Mouse (Mus musculus) liver, embryonic 14.5 days (tissue): ENCODE results near the gene Procr. TPM values are rescaled to one million over a fixed set of nuclear protein-coding genes. Genes with fewer than 3 reads are reported as not detected.
"Not testable (repeated sequence)": the region's sequence is repeated elsewhere in the genome, so short reads cannot be mapped to it uniquely, and the experiment has no call there.

Experiments used
- ATAC-seq: fragments of 200-750 bp; cut with Nextera tagmentation; 2 replicates; pipeline ENCODE4 v1.8.0; 2017; ENCODE audit warnings: moderate number of reproducible peaks, mild to moderate bottlenecking, moderate library complexity; ENCODE audit not compliant: insufficient read depth
- DNase-seq, 3 experiments: peaks; one replicate each; pipeline ENCODE4 v3.0.0-alpha.2; 2012 to 2013; ENCODE audit warnings: low read depth in 3 of 3, low spot score in 3 of 3
- H3K27ac ChIP-seq: fragments of 300-500 bp; sonication (generic); 2 replicates; pipeline ENCODE4 v1.5.1; 2014; ENCODE audit warnings: moderate library complexity, mild to moderate bottlenecking, control low read depth, inconsistent platforms
- H3K27me3 ChIP-seq: fragments of 300-500 bp; sonication (generic); 2 replicates; pipeline ENCODE4 v1.6.1; 2014; ENCODE audit warnings: mild to moderate bottlenecking, low read length, moderate library complexity; ENCODE audit not compliant: control insufficient read depth, insufficient read depth
- H3K36me3 ChIP-seq: fragments of 300-500 bp; sonication (generic); replicated peaks from 2 replicates; pipeline ENCODE4 v1.6.1; 2014; ENCODE audit warnings: low read depth; ENCODE audit not compliant: control insufficient read depth, insufficient read depth
- H3K4me1 ChIP-seq, 2 experiments: fragments of 200-500 bp in 1 of 2; fragments of 300-500 bp in 1 of 2; sonication (generic) in 1 of 2; replicated peaks; 2 replicates each; pipeline ENCODE4 v1.6.1; 2012 to 2014; ENCODE audit warnings: antibody characterized with exemption in 1 of 2, inconsistent platforms in 1 of 2, low read length in 1 of 2; ENCODE audit not compliant: control insufficient read depth in 2 of 2, insufficient read depth in 2 of 2
- H3K4me2 ChIP-seq: fragments of 300-500 bp; sonication (generic); 2 replicates; pipeline ENCODE4 v1.6.1; 2014; ENCODE audit warnings: low read depth, mild to moderate bottlenecking, control low read depth, moderate library complexity
- H3K4me3 ChIP-seq, 2 experiments: fragments of 200-500 bp in 1 of 2; fragments of 300-500 bp in 1 of 2; sonication (generic) in 1 of 2; 2 replicates each; pipeline ENCODE4 v1.5.1; 2012 to 2014; ENCODE audit warnings: low read depth in 2 of 2, low read length in 2 of 2, mild to moderate bottlenecking in 2 of 2, control low read depth in 1 of 2, inconsistent platforms in 1 of 2, moderate library complexity in 1 of 2; ENCODE audit not compliant: insufficient read depth in 1 of 2
- H3K9ac ChIP-seq: fragments of 300-500 bp; sonication (generic); replicated peaks from 2 replicates; pipeline ENCODE4 v1.6.1; 2014; ENCODE audit warnings: mild to moderate bottlenecking, control low read depth, moderate library complexity
- H3K9me3 ChIP-seq: fragments of 300-500 bp; sonication (generic); 2 replicates; pipeline ENCODE4 v1.6.1; 2016; ENCODE audit warnings: low read length, mixed read lengths; ENCODE audit not compliant: control insufficient read depth
- CTCF ChIP-seq: IDR thresholded peaks from 2 replicates; pipeline ENCODE4 v1.5.1; 2016; ENCODE audit warnings: antibody characterized with exemption, low read depth, control low read depth
- EP300 ChIP-seq: IDR thresholded peaks from 2 replicates; pipeline ENCODE4 v1.6.1; 2016; ENCODE audit warnings: antibody characterized with exemption, low read depth
- WGBS: fragments of 180-500 bp; shearing (Covaris S2); extraction: QIAGEN DNeasy Blood & Tissue Kit; methylation state at CpG from one replicate; pipeline ENCODE4 v1.1.7; 2014; ENCODE audit not compliant: insufficient replicate concordance; 5-methylcytosine and 5-hydroxymethylcytosine counted together
- polyA plus RNA-seq, 2 experiments: library from polyadenylated mRNA; depleted of rRNA in 1 of 2; stranded (reverse) in 1 of 2; unstranded in 1 of 2; fragments of >200 nt; fragmentation: Nextera tagmentation in 1 of 2; extraction: Ambion mirVana in 1 of 2; gene quantifications; 2 replicates each; pipeline versions ENCODE4 v1.2.1 to v1.2.3; 2012 to 2014

The Procr gene
- polyA plus RNA-seq, 2 experiments, result 0.74 to 0.93 TPM

DNA sequence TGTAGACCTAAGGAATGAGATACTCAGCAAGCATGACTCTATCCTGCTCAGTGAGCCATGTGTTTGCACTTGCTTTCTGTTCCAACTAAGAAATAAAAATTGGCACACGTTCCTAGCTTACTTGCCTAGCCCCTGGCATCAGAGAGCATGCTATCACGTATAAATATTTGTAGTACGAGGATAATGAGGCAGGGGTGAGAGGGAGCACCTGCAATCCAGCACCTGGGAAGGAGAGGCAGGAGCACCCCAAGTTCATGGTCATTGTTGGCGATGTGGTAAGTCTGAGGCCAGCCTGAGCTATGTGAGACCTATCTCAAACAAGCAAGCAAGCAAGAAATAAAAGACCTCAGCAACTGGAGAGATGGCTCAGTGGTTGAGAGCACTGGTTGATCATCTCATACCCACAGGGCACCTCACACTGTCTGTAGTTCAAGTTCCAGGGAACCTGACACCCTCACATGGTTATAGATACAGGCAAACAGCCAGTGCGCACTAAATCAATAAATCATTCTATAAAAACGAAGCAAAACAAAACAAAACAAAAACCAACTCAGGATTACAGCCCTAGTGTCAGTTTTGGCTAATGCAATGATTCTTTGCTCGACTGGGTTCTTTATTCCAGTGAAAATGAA, 23.0 kb upstream of the Procr start:
- Histone ChIP-seq H3K4me2 (peak overlapping the region; percentile 87), H3K9me3 (no peaks in the 10 kb centered on the region), H3K36me3 (no peaks in the 10 kb centered on the region), H3K9ac (no peak overlapping the region), H3K4me1 (peaks cover 4 to 5% of the 10 kb centered on the region in 2 experiments; a peak in 1 of 4 replicates), H3K27me3 (no peaks in the 10 kb centered on the region), H3K4me3 (no peak overlapping the region; a peak in 1 of 4 replicates), H3K27ac (no peak overlapping the region)
- DNase-seq (no peak), ATAC-seq (no peak)
- TF ChIP-seq CTCF (no peak), EP300 (no peak)
- 70% methylated on average over 7 of the region's 7 CpGs for WGBS

DNA sequence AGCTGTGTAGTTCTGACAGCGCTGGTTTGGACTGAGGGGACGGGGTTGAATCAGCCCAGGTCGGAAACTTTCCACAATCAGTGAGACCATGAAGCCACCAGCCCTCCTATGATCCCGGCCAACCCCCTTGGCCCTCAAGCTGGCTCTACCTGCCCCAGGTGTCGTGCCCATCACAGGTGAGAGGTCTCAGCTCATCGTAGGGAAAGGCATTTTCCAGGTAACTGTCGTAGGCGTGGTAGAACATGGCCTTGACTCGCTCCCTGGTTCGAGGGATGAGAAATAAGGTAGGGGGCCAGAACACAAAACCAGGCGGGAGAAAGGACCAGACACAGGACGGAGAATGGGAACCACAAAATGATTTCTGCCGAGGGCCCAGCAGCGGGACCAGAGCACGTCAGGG, 22.2 kb upstream of the Procr start:
- Histone ChIP-seq H3K4me1 (peaks cover 4 to 5% of the 10 kb centered on the region in 2 experiments; a peak in 1 of 4 replicates), H3K4me2 (peak overlapping the region; percentile 87), H3K9ac (peak overlapping the region; percentile 79), H3K27ac (no peak overlapping the region), H3K36me3 (no peaks in the 10 kb centered on the region), H3K27me3 (no peaks in the 10 kb centered on the region), H3K4me3 (peak overlapping the region; percentile 67 to 93), H3K9me3 (no peaks in the 10 kb centered on the region)
- ATAC-seq (0 out of 2 replicates have a peak, but pooled peaks have one; percentile 14), DNase-seq (no peak)
- TF ChIP-seq EP300 (no peak), CTCF (no peak)
- WGBS, result 6% methylated on average over 15 of the region's 15 CpGs

DNA sequence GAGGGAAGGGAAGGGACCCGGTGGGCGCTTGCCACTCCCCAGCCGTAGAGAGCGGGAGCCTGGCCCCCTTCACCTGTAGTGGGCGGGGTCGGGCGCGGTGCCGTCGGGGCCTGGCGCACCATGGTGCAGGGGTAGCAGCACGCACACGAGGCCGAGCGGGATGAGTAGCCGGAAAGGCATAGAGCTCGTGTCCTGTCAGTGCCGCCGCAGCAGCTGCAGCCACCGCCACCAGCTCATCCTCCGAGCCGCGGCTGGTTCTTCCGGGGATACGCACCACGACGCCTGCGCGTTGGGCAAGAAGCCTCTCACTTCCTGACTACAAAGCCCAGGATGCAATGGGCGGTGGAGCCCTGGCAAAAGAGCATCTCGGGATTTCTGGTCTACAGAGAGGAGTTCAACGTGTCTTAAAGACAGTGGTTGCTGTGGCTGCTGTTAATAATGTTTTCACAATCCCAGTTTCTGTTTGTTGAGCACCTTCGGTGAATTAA, 21.7 kb upstream of the Procr start, which contains the start of gene Edem2:
Gene Edem2 (minus strand): TSS at position 318 of the 488 bp plus-strand sequence.
- no peaks in the 10 kb centered on the region for H3K36me3 ChIP-seq
- no peaks in the 10 kb centered on the region for H3K27me3 ChIP-seq
- peak within 1 kb of the TSS; percentile 67 to 93 for H3K4me3 ChIP-seq
- H3K9ac ChIP-seq, result peak within 1 kb of the TSS; percentile 79
- no peak within 1 kb of the TSS for H3K27ac ChIP-seq
- peak; percentile 89 for ATAC-seq
- under 1% methylated on average over 33 of the region's 33 CpGs for WGBS
- TF ChIP-seq EP300 (no peak), CTCF (0 out of 2 replicates have a peak, but pooled peaks have one; percentile 19)
- peak within 1 kb of the TSS; percentile 87 for H3K4me2 ChIP-seq
- H3K9me3 ChIP-seq, result no peaks in the 10 kb centered on the region
- peak; percentile 80 to 85 (median 82) for DNase-seq
- peaks cover 4 to 5% of the 10 kb centered on the region in 2 experiments; a peak in 1 of 4 replicates for H3K4me1 ChIP-seq

DNA sequence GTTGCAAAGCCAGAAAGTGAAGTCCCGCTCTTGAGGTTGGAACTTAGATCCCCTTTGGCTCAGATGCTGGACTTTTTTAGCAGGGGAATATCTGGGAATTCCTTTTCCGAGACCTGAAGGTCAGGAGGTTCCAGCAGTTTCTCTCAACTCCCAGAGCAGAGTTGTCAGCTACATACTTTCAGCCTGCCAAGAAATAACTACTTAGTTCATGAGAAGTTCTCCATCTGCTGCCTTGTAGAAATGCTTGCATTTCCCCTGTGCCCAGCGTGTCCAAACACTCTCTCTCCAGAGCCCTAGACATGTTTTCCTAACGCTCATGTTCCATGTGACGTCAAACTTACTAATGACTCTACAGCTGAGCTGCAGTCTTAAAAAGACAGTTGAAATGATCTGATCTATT, 15.8 kb upstream of the Procr start:
- Histone ChIP-seq H3K36me3 (no peaks in the 10 kb centered on the region), H3K9me3 (no peaks in the 10 kb centered on the region), H3K4me3 (no peak overlapping the region), H3K27ac (no peak overlapping the region), H3K27me3 (no peaks in the 10 kb centered on the region), H3K4me2 (no peak overlapping the region), H3K4me1 (no peaks in the 10 kb centered on the region), H3K9ac (no peak overlapping the region)
- DNase-seq (no peak), ATAC-seq (no peak)
- 64% methylated on average over 5 of the region's 5 CpGs for WGBS
- TF ChIP-seq CTCF (no peak), EP300 (no peak)

DNA sequence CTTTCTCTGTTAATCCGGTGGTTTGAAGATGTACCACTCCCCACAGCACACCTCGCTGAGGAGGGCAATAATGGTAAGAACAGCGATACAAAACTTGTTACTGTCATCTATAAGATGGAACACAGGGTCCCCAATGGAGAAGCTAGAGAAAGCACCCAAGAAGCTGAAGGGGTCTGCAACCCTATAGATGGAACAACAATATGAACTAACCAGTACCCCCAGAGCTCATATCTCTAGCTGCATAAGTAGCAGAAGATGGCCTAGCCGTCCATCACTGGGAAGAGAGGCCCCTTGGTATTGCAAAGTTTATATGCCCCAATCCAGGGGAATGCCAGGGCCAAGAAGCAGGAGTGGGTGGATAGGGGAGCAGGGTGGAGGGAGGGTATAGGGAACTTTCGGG, 15.2 kb upstream of the Procr start, which contains the start of gene Gm17581:
Gene Gm17581 (minus strand): TSS at position 101 of the 400 bp plus-strand sequence.
- not testable (repeated sequence) for ATAC-seq, H3K9me3 ChIP-seq, H3K4me1 ChIP-seq, DNase-seq, H3K9ac ChIP-seq, H3K27me3 ChIP-seq, H3K27ac ChIP-seq, H3K4me2 ChIP-seq, H3K4me3 ChIP-seq, H3K36me3 ChIP-seq
- WGBS, result 67% methylated on average over 5 of the region's 5 CpGs
